Mouse (Mus musculus) CD4-positive, CD25-positive, alpha-beta regulatory T cell, adult 4 months (primary cell): ENCODE data around the gene Astl. TPM values are rescaled to one million over a fixed set of nuclear protein-coding genes. Genes with fewer than 3 reads are reported as not detected.
A peak's percentile ranks its signal among the peaks of the same experiment; 100 is the strongest.
"Not testable (repeated sequence)": the region's sequence is repeated elsewhere in the genome, so short reads cannot be mapped to it uniquely, and the experiment has no call there.

ENCODE experiments used
- ATAC-seq: one replicate; pipeline ENCODE4 v1.8.0; 2017
- polyA plus RNA-seq, 2 experiments: library from polyadenylated mRNA; unstranded; fragments of 100-300 nt; shearing (Covaris generic); gene quantifications; one replicate each; pipeline ENCODE4 v1.2.1; 2017

The Astl gene
- under 1 TPM; 0.22 to 0.42 TPM for polyA plus RNA-seq

DNA sequence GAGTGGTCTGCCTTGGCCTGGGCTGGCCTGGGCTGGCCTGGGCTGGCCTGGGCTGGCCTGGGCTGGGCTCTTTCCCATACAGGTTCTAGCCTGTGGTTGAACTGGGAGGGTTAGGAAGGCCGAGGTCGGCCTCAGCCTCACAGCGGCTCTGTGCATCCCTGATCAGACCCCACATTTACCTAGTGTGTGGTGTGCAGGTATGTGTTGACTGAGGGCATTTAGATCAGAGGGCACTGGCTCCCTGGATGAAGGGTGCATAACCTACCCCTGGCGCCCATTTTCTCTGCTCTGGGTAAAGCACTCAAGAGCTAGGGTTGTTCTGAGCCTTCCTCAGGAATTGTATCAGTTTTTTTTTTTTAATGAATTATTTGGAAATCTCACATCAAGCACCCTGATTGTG lies at the start of gene Astl:
Gene Astl (plus strand): TSS at position 224 of the 400 bp plus-strand sequence.
- no peak for ATAC-seq

DNA sequence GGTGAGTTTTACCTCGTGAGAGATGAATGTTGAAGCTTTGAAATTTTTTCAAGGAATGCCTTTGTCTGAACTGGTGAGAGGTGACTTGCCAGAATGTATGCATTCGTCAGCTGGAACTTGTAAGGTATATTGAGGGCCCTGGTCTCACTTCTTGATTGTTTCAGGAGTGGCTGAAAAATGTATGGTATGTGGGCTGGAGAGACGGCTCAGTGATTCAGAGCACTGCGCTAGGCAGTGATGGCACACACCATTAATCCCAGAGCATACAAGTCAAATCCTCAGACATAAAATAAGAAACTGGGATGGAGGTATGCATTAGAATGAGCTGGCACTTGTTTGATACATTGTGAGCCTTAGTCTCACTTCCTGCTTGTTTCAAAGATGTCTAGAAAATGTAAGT lies 46.2 kb upstream of the Astl start:
- ATAC-seq: no peak

DNA sequence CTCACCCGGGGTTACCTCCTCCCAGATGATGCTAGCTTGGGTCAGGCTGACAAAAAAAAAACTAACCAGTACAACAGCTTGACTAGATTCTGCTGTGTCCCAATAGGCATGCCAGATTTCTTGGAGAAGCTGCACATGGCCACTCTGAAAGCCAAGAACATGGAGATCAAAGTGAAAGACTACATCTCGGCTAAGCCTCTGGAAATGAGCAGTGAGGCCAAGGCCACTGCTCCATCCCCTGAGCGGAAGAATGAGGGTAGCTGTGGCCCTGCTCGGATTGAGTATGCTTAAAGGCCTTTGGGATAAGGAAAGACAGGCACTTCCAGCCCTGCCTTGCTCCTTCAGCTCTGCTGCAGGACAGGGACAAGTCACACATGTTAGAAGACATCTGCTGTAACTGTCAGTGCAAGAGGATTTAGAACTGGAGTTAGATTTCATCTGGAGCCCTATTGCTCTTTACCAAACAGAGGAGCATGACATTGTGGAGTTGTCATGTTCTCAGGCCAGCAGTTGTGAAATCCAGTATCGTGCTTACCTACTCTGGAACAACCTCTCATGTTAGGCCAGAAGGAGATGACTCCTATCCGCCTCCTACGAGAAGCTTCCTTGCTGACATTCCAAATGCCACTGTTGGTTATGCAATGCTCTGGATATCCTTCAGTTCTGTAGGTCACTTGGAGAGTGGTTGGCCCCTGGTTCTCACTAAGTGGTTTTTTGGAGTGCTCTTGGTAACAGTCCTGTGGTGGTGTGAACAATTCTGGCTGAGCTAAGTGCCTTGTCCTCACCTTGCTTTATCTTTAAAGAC lies 41.2 kb upstream of the Astl start:
- no peak for ATAC-seq

DNA sequence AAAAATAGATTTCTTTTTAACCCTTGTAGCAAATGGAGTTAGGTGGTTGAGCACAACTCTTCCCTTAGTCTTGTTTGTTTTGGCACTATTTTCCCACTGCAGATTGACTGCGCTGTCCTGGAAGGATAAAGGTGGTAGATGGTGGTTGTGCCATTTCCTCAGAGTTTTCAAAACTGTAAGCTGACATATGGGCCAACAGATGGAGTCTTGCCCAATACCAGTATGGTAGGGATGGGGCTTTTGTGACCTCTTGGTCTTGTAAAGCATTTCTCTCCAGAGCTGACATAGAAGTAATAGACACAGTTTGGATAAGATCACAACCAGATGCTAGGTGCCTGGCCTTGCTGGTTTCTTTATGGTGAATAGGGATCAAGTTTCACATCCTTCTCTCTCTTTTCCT lies 40.4 kb upstream of the Astl start:
- no peak for ATAC-seq

GRCm38 (mm10) chr2:127300701-127301100 lies 37.7 kb upstream of the Astl start:
- ATAC-seq: peak; percentile 47

GRCm38 (mm10) chr2:127301883-127302282 lies 36.6 kb upstream of the Astl start:
- peak; percentile 18 for ATAC-seq

- ATAC-seq: not testable (repeated sequence)
Observed at GRCm38 (mm10) chr2:127304192-127304591, 34.2 kb upstream of the Astl start.

DNA sequence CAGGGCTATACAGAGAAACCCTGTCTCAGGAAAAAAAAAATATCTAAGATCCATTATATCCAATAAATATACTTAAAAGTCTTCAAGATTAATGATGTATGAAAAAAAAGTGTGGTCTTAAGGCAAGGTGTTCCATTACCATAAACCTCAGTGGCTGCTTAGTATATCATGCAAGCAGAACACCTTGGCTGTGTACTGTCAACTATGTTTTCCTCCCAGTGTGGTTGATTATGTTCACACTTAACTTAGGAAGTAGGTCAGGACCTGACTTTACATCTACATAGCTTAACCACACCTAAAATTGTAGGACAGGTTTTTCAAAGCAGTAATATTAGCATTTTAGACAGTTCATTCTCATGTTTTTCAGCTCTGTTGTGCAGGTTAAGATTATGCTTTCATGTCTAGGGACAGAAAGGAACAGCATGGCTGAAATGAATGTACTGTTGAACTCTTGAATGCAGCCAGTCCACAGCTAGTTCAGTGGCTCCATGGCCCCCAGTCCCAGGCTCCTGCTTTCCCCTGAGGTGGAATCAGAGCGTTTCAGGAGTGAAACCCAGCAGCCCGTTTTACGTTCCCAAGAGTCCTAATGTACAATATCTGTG lies 33.7 kb upstream of the Astl start:
- no peak for ATAC-seq

- ATAC-seq: peak; percentile 53
Observed at GRCm38 (mm10) chr2:127306123-127306522, 32.3 kb upstream of the Astl start.

- no peak for ATAC-seq
Observed at GRCm38 (mm10) chr2:127307179-127307578, 31.3 kb upstream of the Astl start.

GRCm38 (mm10) chr2:127308660-127309059 lies 29.8 kb upstream of the Astl start:
- ATAC-seq: peak; percentile 68

GRCm38 (mm10) chr2:127310246-127310645 lies 28.2 kb upstream of the Astl start:
- no peak for ATAC-seq

DNA sequence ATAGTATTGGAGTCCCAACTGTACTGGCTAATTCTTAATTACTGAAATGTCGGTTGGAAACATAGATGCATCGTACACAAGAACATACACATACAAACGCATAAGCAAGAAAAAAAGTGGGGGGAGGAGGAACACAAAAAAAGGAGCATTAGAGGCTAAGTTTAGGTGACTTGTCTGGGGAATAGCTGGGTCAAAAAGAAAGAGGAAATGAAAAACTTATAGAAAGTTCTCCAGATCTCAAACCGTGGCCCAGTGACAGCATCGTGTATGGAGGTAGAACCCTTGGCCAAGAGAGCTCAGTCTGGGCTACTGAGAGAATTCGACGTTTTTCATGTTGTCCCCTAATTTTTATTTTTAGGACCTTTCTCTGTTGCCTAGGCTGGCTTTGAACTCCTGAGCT lies 27.8 kb upstream of the Astl start:
- ATAC-seq: no peak

GRCm38 (mm10) chr2:127311193-127311592 lies 27.2 kb upstream of the Astl start:
- no peak for ATAC-seq

DNA sequence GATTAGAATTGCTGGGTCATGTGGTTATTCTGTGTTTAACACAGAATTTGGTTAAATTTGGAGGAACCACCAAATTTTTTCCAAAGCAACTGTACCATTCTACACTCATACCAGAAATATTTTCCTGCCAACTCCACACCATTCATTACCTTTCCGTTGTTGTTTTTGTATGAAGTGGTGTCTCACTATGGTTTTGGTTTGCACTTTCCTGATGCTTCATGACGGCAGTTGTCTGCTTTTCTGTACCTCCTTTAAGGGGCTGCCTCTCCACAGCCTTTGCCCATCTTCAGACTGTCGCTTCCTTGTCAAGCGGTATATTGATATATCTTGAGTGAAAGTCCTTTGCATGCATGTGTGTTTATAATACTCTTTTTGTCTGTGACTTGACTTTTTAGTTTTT lies 25.6 kb upstream of the Astl start:
- ATAC-seq: no peak

GRCm38 (mm10) chr2:127313878-127314277 lies 24.6 kb upstream of the Astl start:
- ATAC-seq: no peak

GRCm38 (mm10) chr2:127314467-127315154 lies 23.8 kb upstream of the Astl start:
- ATAC-seq: peak; percentile 71

- ATAC-seq: peak; percentile 22
Observed at GRCm38 (mm10) chr2:127315155-127315470, 23.3 kb upstream of the Astl start.

DNA sequence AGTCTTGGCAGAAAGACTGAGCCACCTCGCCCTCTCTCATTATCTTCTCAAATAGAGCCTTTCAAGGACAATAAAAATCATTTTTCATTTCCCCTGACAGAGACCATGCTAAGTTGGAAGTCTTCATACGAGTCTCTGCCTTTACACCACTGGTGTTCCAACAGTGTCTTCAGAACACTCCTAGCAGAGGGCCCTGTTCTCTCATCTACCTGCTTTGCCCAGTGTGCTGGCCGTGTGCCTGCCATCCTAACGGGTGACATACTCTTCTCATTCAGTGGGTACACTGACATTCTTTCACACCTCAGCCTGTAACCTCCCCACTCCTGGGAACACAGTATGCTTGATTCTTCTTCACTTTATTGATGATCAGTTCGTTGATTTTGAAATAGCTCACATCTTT lies 22.0 kb upstream of the Astl start:
- ATAC-seq: no peak

DNA sequence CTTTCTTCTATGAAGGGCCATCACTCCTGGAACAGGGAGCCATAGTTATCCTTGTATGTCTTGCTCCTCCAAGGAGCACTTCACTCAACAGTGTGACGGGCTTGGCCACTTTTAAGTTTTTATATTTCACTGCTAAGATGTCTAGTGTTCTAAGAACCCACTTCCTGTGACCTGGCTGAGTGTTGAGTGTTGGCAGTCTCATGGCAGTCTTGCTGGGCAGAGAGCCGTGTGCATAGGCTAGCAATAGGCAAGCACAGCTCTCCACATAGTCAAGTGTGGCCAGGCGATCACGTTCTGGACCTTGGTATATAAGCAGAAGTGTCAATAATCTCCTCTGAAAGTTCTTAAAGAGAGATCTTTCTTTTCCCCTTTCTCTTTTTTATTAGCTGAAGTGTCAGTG lies 20.3 kb upstream of the Astl start:
- peak; percentile 60 for ATAC-seq

DNA sequence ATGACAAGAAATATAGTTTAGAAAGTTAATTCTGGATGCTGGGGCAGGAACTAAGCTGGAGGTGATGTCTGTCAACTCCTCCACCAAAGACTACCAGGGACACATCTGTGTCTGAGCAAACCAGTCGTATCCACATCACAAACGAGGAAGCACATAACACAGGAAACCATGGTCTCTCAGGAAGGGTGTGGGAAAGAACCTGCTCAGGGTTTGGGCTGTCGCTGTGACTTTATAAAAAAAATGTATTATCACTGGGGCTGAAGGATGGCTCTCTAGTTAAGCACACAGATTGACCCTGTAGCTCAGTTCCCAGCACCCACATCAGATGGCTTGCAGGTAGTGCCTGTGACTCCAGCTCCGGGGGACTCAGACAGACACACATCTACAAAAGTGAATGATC lies 19.4 kb upstream of the Astl start:
- peak; percentile 16 for ATAC-seq

GRCm38 (mm10) chr2:127322671-127323285 lies 15.7 kb upstream of the Astl start:
- ATAC-seq: no peak

DNA sequence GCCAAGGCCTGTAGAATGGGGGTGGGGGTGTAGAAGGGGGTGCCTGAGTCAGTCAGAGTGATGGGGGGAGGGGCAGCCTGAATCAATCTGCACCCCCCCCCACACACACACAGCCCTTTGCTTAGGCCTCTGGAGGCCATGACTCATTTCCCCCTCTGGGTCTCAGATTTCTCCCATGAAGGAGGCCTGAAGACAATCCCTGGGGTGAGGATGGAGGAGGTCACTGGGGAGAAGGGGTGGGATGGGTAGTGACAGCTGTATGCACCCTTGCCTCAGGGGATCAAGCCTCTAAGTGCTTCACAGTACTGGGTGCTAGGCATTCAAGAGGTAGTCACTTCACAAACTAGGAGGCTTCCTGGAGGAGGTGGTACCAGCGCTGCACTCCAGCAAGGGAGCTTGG lies 14.8 kb upstream of the Astl start:
- ATAC-seq: no peak
